Mouse (Mus musculus) frontal cortex, postnatal 36 days (tissue): Measurements from ENCODE around the gene Zfp560.
"Not testable (repeated sequence)": the region's sequence is repeated elsewhere in the genome, so short reads cannot be mapped to it uniquely, and the experiment has no call there.

Experiments
- DNase-seq, 2 experiments: peaks; one replicate each; pipeline ENCODE4 v3.0.0; 2022; ENCODE audit warnings: low spot score in 2 of 2

Zfp560 gene

GRCm38 (mm10) chr9:20384532-20385342 lies at the start of gene Zfp560:
Gene Zfp560, minus strand, starts transcription at chr9:20385177.
- peak; percentile 88 for DNase-seq

GRCm38 (mm10) chr9:20430004-20430403 lies 45.0 kb upstream of the Zfp560 start:
- DNase-seq, result no peak

GRCm38 (mm10) chr9:20411460-20411859 lies 26.5 kb upstream of the Zfp560 start:
- DNase-seq, result no peak

DNA sequence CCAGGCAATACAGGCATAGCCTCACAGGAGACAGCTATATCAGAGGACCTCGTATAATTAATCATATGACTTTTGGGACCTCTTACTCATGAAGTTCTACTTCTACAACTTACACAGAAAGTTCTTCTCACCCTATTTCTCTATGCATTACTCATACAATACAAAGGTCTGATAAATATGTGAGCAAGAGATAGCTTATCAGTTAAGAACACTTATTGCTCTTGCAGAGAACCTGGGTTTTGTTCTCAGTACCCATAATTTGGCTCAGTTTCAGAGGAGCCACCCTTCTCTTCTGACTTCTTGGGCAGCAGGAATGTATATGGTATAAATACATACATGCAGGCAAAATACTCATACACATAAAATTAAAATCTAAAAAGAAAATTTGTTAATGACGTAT lies 24.3 kb upstream of the Zfp560 start:
- DNase-seq, result no peak

GRCm38 (mm10) chr9:20385343-20385703 lies 346 bp upstream of the Zfp560 start:
- no peak for DNase-seq

- DNase-seq, result no peak
Observed at GRCm38 (mm10) chr9:20383659-20384058, 1.3 kb downstream of the Zfp560 start.

- no peak for DNase-seq
Observed at GRCm38 (mm10) chr9:20374712-20375111, 10.3 kb downstream of the Zfp560 start.

GRCm38 (mm10) chr9:20367311-20367710 lies 17.7 kb downstream of the Zfp560 start:
- DNase-seq, result no peak

- no peak for DNase-seq
Observed at GRCm38 (mm10) chr9:20348501-20348900, 36.5 kb downstream of the Zfp560 start.

DNA sequence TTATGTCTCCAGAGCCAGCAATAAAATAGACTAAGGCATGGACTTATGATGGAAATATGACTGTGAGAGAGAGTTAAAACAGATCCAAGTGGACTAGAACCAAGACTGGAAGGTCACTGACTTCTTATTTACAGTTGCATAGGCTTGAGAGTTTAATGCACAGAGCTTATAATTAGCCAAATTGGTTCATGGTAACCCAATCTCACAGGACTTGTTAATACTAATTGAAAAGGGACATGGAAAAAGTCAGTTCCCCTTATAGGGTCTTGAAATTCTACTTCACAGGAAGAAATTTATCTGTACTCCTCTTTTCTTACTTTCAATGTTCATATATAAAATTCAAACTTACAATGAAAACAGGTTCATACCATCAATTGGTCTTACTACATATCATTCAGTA lies 49.0 kb downstream of the Zfp560 start, which contains the start of gene Olfr18:
Olfr18 (minus strand) TSS at position 101 of the 400 bp plus-strand sequence.
- DNase-seq, result no peak

GRCm38 (mm10) chr9:20298232-20298631 lies 86.7 kb downstream of the Zfp560 start, which contains the start of gene Olfr873:
Gene Olfr873, plus strand, starts transcription at chr9:20298532.
- DNase-seq, result no peak

GRCm38 (mm10) chr9:20295562-20295961 lies 89.4 kb downstream of the Zfp560 start:
- DNase-seq, result not testable (repeated sequence)
